Mouse (Mus musculus) ES-Bruce4 (cell line): ENCODE results near the gene Sertad4. TPM values are rescaled to one million over a fixed set of nuclear protein-coding genes. Genes with fewer than 3 reads are reported as not detected.

ENCODE experiments used
- H3K27ac ChIP-seq: 2 replicates; pipeline ENCODE4 v1.5.1; 2012; ENCODE audit warnings: low read length, inconsistent platforms; ENCODE audit not compliant: insufficient read depth
- H3K27me3 ChIP-seq: 2 replicates; pipeline ENCODE4 v1.6.1; 2012; ENCODE audit warnings: mild to moderate bottlenecking, low read length, inconsistent platforms; ENCODE audit not compliant: control insufficient read depth, poor library complexity, insufficient read depth, severe bottlenecking
- H3K36me3 ChIP-seq: 2 replicates; pipeline ENCODE4 v1.6.1; 2012; ENCODE audit warnings: inconsistent platforms, mild to moderate bottlenecking, low read length, moderate library complexity; ENCODE audit not compliant: control insufficient read depth, poor library complexity, insufficient read depth, severe bottlenecking
- H3K4me1 ChIP-seq: one replicate; pipeline ENCODE4 v1.8.1; 2011; ENCODE audit warnings: low read length; ENCODE audit not compliant: control insufficient read depth, insufficient read depth
- H3K4me3 ChIP-seq: 2 replicates; pipeline ENCODE4 v1.5.1; 2011; ENCODE audit warnings: low read depth, mild to moderate bottlenecking, low read length
- H3K9ac ChIP-seq: 2 replicates; pipeline ENCODE4 v1.6.1; 2012; ENCODE audit warnings: low read depth, mild to moderate bottlenecking, inconsistent platforms; ENCODE audit not compliant: poor library complexity, severe bottlenecking
- H3K9me3 ChIP-seq: replicated peaks from 2 replicates; pipeline ENCODE4 v1.6.1; 2012; ENCODE audit warnings: mild to moderate bottlenecking, low read length, inconsistent platforms; ENCODE audit not compliant: control insufficient read depth, poor library complexity, insufficient read depth, severe bottlenecking
- CTCF ChIP-seq: IDR thresholded peaks from one replicate; pipeline ENCODE4 v1.8.1; 2011; ENCODE audit warnings: low read depth, low read length
- EP300 ChIP-seq: IDR thresholded peaks from 2 replicates; pipeline ENCODE4 v1.6.1; 2011; ENCODE audit warnings: low read depth, low read length; ENCODE audit not compliant: insufficient read depth
- POLR2A ChIP-seq: IDR thresholded peaks from one replicate; pipeline ENCODE4 v1.8.1; 2011; ENCODE audit warnings: low read length; ENCODE audit not compliant: insufficient read depth
- polyA plus RNA-seq: library from polyadenylated mRNA; stranded (reverse); fragments of >200 nt; gene quantifications from 2 replicates; pipeline ENCODE4 v1.2.4, GENCODE M21; 2011; ENCODE audit warnings: low read depth; ENCODE audit not compliant: missing spikeins, insufficient read depth, insufficient read length

The Sertad4 gene
- polyA plus RNA-seq, 1 experiment = 12.0 TPM

GRCm38 (mm10) chr1:192822652-192823525 lies 32.7 kb downstream of the Sertad4 start:
- no peak overlapping the region for H3K27ac ChIP-seq
- no peak overlapping the region for H3K9ac ChIP-seq
- TF ChIP-seq CTCF = no peak
- no peak for TF ChIP-seq EP300

GRCm38 (mm10) chr1:192822309-192822651 lies 33.3 kb downstream of the Sertad4 start:
- no peak overlapping the region for H3K9ac ChIP-seq
- TF ChIP-seq EP300 (no peak), POLR2A (no peak), CTCF (no peak)
- H3K27ac ChIP-seq = no peak overlapping the region
- H3K4me1 ChIP-seq = peaks cover 8% of the 10 kb centered on the region
- no peak overlapping the region for H3K4me3 ChIP-seq
- no peaks in the 10 kb centered on the region for H3K9me3 ChIP-seq
- H3K36me3 ChIP-seq = no peaks in the 10 kb centered on the region
- H3K27me3 ChIP-seq = no peaks in the 10 kb centered on the region; the same call in 1 of the 2 replicates

More at GRCm38 (mm10) chr1:192822652-192823525, 32.7 kb downstream of the Sertad4 start:
- Histone ChIP-seq H3K27me3 (no peaks in the 10 kb centered on the region; the same call in 1 of the 2 replicates), H3K4me1 (peaks cover 8% of the 10 kb centered on the region), H3K4me3 (no peak overlapping the region), H3K36me3 (no peaks in the 10 kb centered on the region), H3K9me3 (no peaks in the 10 kb centered on the region)

GRCm38 (mm10) chr1:192818334-192818733 lies 37.2 kb downstream of the Sertad4 start:
- Histone ChIP-seq H3K4me1 (peaks cover 3% of the 10 kb centered on the region), H3K36me3 (no peaks in the 10 kb centered on the region), H3K9ac (no peak overlapping the region), H3K9me3 (no peaks in the 10 kb centered on the region), H3K27ac (no peak overlapping the region), H3K4me3 (no peak overlapping the region), H3K27me3 (no peaks in the 10 kb centered on the region; the same call in 1 of the 2 replicates)
- no peak for TF ChIP-seq POLR2A
- no peak for TF ChIP-seq CTCF
- TF ChIP-seq EP300 = no peak

- no peaks in the 10 kb centered on the region; the same call in 1 of the 2 replicates for H3K27me3 ChIP-seq
- no peaks in the 10 kb centered on the region for H3K9me3 ChIP-seq
- H3K9ac ChIP-seq = no peak overlapping the region
- H3K27ac ChIP-seq = no peak overlapping the region
- no peaks in the 10 kb centered on the region for H3K36me3 ChIP-seq
- no peak overlapping the region for H3K4me3 ChIP-seq
- TF ChIP-seq EP300 = no peak
- no peaks in the 10 kb centered on the region for H3K4me1 ChIP-seq
Measured at GRCm38 (mm10) chr1:192815789-192816188, 39.8 kb downstream of the Sertad4 start.

- no peaks in the 10 kb centered on the region; the same call in 1 of the 2 replicates for H3K27me3 ChIP-seq
- TF ChIP-seq EP300 (no peak), CTCF (no peak), POLR2A (no peak)
- no peaks in the 10 kb centered on the region for H3K36me3 ChIP-seq
- no peaks in the 10 kb centered on the region for H3K4me1 ChIP-seq
- no peak overlapping the region for H3K4me3 ChIP-seq
- no peak overlapping the region for H3K27ac ChIP-seq
- no peak overlapping the region for H3K9ac ChIP-seq
- no peaks in the 10 kb centered on the region for H3K9me3 ChIP-seq
Measured at GRCm38 (mm10) chr1:192814700-192815099, 40.9 kb downstream of the Sertad4 start.

- Histone ChIP-seq H3K36me3 (no peaks in the 10 kb centered on the region), H3K9ac (no peak overlapping the region), H3K27ac (no peak overlapping the region), H3K4me3 (no peak overlapping the region), H3K4me1 (no peaks in the 10 kb centered on the region), H3K27me3 (no peaks in the 10 kb centered on the region; the same call in 1 of the 2 replicates), H3K9me3 (no peaks in the 10 kb centered on the region)
- TF ChIP-seq CTCF (no peak), EP300 (no peak), POLR2A (no peak)
Measured at GRCm38 (mm10) chr1:192812758-192813157, 42.8 kb downstream of the Sertad4 start.
